Mouse (Mus musculus) spleen, adult 2 months (tissue): ENCODE results near the gene Nipsnap1.

Source experiments
- CTCF ChIP-seq: fragments of 200-500 bp; IDR thresholded peaks from 2 replicates; pipeline ENCODE4 v1.5.1; 2011; ENCODE audit warnings: mild to moderate bottlenecking, inconsistent platforms; ENCODE audit not compliant: insufficient read depth, insufficient read length, insufficient replicate concordance; ENCODE audit errors: extremely low read depth
- POLR2A ChIP-seq: fragments of 200-500 bp; IDR thresholded peaks from 2 replicates; pipeline ENCODE4 v1.6.1; 2011; ENCODE audit warnings: low read depth, low read length, inconsistent platforms

DNA sequence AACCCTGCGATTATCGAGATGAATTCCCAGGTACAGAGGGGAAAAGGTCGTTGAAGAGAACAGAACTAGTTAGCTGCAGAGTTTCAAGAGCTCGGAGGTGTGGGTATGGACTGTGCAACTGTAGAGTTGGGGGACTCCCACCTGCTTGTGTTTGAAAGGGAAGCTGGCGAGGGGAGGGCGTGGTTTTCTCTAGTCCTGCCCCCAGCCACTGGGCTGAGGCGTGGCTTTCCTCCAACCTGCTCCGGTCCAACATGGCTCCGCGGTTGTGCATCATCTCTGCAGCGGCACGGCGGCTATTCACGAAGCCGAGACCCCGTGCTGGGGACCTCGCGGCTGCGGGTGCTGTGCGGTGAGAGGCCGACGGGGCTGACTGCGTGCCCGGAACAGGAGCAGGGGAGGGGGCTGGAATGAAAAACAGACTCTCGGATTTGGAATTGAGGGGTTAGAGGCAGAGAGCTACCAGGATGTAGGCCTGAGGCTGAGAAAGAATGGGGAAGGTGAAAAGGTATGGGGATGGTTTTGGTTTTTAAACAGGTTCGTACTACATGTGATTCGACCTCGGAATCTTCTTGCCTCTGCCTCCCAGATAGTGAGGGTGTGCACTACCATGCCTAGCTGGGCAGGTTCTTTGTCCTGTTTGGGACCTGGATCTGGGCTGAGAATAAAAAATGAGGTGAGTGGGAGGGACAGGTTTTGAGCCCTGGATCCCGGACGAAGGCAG is at the start of gene Nipsnap1:
- TF ChIP-seq POLR2A, result no peak
- no peak for TF ChIP-seq CTCF
